Mouse (Mus musculus) thymus, postnatal 25 days (tissue): ENCODE data around the gene Thsd7b.
"Not testable (repeated sequence)": the region's sequence is repeated elsewhere in the genome, so short reads cannot be mapped to it uniquely, and the experiment has no call there.

Experiments used
- DNase-seq: peaks from one replicate; pipeline ENCODE4 v3.0.0; 2022

Gene Thsd7b

GRCm38 (mm10) chr1:129887861-129888260 is 614.8 kb downstream of the Thsd7b start:
- DNase-seq = no peak

DNA sequence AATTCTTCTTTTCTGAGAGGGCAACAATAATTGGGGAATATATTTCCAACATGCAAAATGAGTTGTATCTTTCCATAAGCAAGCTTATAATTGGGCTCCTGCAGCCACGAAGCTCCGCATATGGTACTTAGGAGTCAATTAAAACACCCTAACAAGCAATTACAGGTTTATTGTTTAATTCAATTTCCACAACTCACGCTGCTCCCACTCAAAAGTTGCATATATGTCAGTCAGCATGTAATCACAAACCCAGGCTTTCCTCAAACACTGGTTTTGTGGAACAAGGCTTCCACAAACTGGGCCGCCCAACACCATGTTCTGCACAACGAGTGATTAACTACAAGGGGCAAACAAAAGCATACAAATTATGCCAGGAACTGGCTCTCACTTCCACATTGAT is 625.0 kb downstream of the Thsd7b start:
- no peak for DNase-seq

- no peak for DNase-seq
These were observed 642.4 kb downstream of the Thsd7b start for GRCm38 (mm10) chr1:129915484-129915883.

DNA sequence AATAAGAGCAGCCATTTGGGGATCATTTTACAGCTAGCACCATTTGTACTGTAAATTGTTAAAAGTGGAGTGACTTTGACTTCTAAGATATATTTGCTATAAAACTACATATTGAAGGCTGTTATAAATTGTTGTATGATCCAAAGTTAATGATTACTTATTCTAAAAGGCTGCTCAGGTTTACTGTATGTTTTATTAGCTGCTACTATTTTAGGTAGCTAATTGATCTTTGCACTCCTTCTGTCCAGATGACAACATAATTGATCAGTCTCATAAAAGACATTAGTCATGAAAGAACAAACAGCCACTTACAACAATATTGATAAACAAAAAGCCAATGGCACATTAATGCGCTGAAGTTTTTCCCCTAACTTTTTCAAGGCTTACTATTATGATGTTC is 644.5 kb downstream of the Thsd7b start:
- DNase-seq = no peak

DNA sequence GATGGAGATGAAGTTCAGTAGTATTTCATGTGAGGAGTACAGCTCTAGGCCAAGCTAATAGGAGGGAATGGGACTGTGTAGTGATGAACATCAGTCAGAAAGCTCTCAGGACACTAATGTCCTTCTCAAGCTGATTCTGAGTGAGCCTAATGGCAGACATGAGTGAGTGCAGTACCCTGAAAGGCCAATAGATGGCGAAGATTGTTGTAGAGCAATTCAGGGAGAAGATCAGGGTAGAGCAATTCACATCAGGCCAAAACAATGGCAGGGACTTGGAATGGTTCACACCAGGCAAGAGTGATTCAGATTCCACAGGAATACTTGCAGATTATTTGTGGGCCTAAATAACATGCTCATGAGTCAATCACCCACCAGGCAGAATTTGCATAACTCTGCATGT is 646.3 kb downstream of the Thsd7b start:
- DNase-seq = peak; percentile 6

- no peak for DNase-seq
These were observed 657.9 kb downstream of the Thsd7b start for GRCm38 (mm10) chr1:129931003-129931402.

DNA sequence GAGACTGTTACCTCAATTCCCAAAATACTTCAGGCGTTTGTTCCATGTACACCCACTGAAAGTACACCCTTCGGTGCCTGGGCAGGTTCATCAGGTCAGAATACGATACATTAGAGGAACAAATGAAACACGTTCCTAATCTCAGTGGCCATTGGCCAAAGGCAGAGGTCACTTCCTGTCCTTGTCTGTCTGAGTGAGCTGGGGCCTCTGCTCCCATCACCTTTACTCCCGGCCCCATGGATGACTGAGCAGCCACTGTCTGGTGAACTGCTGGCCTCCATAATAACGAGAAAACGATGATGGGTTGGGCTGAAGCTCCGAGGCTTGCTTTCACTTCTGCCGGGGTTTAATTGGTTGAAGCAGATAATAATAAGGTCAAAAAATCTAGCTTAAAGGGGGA is 670.0 kb downstream of the Thsd7b start:
- no peak for DNase-seq

DNA sequence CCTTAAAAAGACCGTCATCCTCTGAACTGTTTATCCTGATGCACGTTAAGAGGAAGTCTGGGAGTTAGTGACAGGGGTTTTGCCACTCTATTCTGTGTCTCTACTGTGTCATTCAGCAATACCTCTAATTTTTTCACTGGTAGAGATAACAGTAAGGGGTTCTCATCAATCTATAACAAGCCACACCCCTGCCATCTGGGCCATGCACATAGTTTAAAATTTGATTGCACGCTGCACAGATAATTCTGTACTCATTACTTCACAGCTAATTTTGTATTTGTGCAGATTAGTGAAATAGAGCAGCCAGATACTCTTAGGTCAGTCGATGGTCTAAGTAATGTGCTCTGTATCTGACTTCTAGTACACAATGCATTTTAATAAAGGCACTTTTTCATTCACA is 673.9 kb downstream of the Thsd7b start:
- no peak for DNase-seq

DNA sequence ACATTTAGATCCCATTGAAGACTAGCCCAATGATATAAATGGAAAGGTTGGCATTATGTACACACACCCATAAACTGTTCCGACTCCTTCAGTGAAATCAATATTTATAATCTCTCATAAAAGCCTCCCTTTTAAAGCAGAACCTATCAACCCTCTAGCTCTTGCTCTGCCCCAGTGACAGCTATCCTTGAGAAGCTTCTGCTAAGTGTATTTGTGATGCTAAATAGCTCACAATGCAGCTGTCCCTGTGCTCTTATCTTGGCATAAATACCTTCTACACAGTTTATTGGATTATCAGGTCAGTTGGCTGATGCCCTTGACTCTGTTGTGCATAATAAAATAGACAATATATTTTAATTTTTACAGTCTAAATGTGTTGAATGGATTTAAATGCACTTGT is 682.4 kb downstream of the Thsd7b start:
- no peak for DNase-seq

DNA sequence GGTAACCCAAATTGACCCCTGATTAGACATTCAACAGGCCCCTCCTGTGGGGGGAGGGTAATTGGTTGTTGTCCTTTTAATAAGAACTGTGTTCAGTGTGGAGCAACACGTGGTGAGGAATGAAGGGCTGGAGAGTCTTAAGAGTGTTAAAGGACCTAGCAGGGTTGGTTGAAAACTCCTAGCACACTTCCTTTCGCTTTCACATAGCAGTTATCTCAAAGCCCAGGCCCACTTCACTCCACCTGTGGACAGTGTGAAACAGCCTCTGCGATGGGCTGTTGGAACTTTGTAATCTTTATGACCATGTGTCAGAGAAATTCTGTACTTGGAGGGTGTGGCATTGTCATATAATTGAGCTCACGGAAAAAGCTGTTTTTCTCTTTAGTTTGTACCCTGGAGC is 683.5 kb downstream of the Thsd7b start:
- DNase-seq = no peak

- not testable (repeated sequence) for DNase-seq
These were observed 686.2 kb downstream of the Thsd7b start for GRCm38 (mm10) chr1:129959352-129959751.

GRCm38 (mm10) chr1:129963166-129963565 is 690.1 kb downstream of the Thsd7b start:
- no peak for DNase-seq

DNA sequence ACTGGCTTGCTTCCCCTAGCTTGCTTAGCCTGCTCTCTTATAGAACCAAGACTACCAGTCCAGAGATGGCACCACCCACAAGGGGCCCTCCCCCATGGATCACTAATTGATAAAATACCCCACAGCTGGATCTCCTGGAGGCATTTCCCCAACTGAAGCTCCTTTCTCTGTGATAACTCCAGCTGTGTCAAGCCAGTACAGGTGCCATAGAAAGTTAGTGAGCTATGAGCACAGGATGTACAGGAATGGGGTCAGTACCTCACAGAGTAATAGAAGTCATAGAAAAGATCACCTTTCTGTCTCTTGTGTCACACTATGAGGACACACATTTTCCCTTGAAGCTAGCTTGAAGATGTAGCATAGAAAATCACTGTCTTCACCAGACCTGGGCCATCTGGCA is 716.1 kb downstream of the Thsd7b start:
- DNase-seq = not testable (repeated sequence)

DNA sequence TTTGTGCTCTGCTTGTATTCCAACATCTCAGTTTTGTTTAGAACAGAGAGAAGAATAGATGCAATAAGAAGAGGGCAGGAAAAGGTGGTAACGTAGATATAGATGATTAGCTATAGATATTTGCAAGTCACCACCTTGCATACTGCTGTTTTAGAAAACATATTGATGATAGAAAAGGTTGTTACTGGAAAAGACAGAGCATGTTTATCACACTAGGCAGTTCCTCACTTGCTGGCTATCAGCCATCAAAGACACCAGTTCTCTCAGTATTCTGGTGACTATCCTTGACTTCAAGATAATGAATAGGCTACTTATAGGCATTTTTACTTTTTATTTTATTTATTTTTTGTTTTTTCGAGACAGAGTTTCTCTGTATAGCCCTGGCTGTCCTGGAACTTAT is 717.7 kb downstream of the Thsd7b start:
- DNase-seq = no peak

- no peak for DNase-seq
These were observed 781.9 kb downstream of the Thsd7b start for GRCm38 (mm10) chr1:130055012-130055411.

GRCm38 (mm10) chr1:130062105-130062504 is 789.0 kb downstream of the Thsd7b start:
- DNase-seq = no peak

- no peak for DNase-seq
These were observed 793.3 kb downstream of the Thsd7b start for GRCm38 (mm10) chr1:130066193-130066959.

DNA sequence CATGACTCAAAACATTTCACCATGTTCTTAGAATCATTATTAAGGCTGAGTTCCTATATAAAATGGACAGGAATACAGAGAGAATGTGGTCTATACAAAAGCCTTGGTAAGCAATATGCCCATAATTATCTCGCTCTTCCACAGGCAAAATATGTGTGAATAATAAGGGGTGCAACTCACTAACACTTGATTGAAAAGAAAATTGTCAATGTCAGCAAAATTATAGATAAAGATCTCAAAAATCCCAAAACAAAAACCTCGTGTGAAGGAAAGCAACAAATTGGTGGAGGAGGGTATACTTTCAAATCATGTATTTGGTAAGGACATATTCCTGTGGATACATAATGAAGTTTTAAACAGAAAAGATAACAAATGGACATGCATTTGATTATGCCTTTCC is 810.7 kb downstream of the Thsd7b start:
- no peak for DNase-seq

- DNase-seq = no peak
These were observed 812.1 kb downstream of the Thsd7b start for GRCm38 (mm10) chr1:130085207-130085606.

- DNase-seq = no peak
These were observed 812.8 kb downstream of the Thsd7b start for GRCm38 (mm10) chr1:130085910-130086309.

DNA sequence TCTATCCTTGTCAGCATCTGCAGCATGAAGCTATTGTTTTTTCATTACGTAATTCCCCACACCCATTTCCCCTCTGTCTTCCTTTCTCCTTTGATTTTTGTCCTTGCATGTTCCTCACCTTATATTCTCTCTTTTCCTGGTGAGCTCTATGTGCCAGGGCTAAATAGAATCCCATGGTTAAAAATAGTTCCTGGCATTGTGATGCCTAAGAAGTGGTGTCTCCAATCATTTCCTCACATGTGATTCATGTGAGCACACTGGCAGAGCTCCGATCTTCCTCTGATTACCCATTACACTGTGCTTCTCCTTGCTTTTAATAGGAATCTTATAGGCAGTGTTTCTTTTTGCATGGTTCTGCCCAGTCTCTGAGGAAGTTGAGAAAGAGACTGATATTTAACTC is 826.1 kb downstream of the Thsd7b start:
- no peak for DNase-seq

- no peak for DNase-seq
These were observed 839.6 kb downstream of the Thsd7b start for GRCm38 (mm10) chr1:130112580-130113314.

GRCm38 (mm10) chr1:130113549-130113948 is 840.4 kb downstream of the Thsd7b start:
- no peak for DNase-seq

- DNase-seq = no peak
These were observed 857.8 kb downstream of the Thsd7b start for GRCm38 (mm10) chr1:130130901-130131300.

GRCm38 (mm10) chr1:130166187-130166586 is 893.1 kb downstream of the Thsd7b start:
- DNase-seq = no peak
